Mouse (Mus musculus) inflammation-experienced regulatory T-cells (primary cell): Measurements from ENCODE around the gene Stard3nl. TPM values are rescaled to one million over a fixed set of nuclear protein-coding genes. Genes with fewer than 3 reads are reported as not detected.

ENCODE experiments used
- polyA plus RNA-seq, 2 experiments: library from polyadenylated mRNA; unstranded; fragments of 100-300 nt; shearing (Covaris generic); gene quantifications; one replicate each; pipeline ENCODE4 v1.2.1; 2017

Stard3nl gene
- polyA plus RNA-seq, result 10 to 100 TPM; 46.5 to 47.9 TPM

DNA sequence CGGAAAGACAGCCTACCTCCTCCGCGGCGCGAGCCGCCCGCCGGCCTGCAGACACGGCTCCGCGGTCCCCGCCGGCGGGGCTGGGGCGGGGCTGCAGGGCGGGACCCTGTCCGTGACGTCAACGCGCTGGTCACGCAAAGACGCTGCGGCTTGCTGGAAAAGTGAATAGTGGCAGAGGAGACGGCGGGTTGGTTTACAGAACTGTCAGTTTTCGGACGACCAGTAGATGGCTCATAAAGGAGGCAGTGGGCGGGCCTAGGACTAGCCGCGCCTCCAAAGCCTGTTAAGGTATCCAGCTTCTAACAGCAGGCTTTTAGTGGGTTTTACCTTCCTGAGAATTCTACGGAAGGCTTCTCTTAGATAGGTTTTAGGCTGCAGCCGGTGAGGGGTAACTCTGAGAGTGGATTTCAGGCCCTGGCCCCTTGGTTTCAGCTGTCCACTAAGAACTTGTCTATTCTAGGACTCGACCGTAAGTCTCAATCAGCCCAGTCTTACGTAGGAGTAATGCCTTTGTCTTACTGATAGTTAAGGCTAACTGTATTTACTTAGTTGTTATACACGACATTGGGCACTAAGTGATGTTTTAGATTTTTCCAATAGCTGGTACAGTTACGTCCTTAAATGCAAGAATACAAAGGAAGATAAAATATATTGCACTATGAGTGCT, at the start of gene Stard3nl:
Stard3nl (minus strand) TSS at position 108 of the 667 bp plus-strand sequence.

Other genes starting within 250 kb of the Stard3nl start
- under 1 TPM; 0.12 to 0.46 TPM for gene Epdr1, start 224.1 kb upstream of the Stard3nl start, polyA plus RNA-seq
- not detected for gene Sfrp4, start 227.3 kb upstream of the Stard3nl start, polyA plus RNA-seq